Mouse (Mus musculus) brain, embryonic 14.5 days (tissue): ENCODE results near the gene Arel1.

Experiments used
- CTCF ChIP-seq: fragments of 200-500 bp; IDR thresholded peaks from 2 replicates; pipeline ENCODE4 v1.5.1; 2012; ENCODE audit warnings: inconsistent platforms, mild to moderate bottlenecking, moderate library complexity, borderline replicate concordance; ENCODE audit not compliant: insufficient read depth, insufficient read length; ENCODE audit errors: extremely low read depth
- POLR2A ChIP-seq: fragments of 200-500 bp; IDR thresholded peaks from 2 replicates; pipeline ENCODE4 v1.6.1; 2012; ENCODE audit warnings: mild to moderate bottlenecking, inconsistent platforms, borderline replicate concordance; ENCODE audit not compliant: poor library complexity, insufficient read depth, insufficient read length, severe bottlenecking; ENCODE audit errors: extremely low read depth

- no peak for TF ChIP-seq POLR2A
- TF ChIP-seq CTCF: no peak
These were observed 66.3 kb downstream of the Arel1 start for GRCm38 (mm10) chr12:84904399-84904798.
